Mouse (Mus musculus): ENCODE data around the gene Olfr77. TPM values are rescaled to one million over a fixed set of nuclear protein-coding genes. Genes with fewer than 3 reads are reported as not detected.

Olfr77 gene
- 0.15 and 0.20 TPM in 2 replicates for polyA plus RNA-seq (2016; fragmentation: Nextera tagmentation; extraction: Ambion mirVana)

DNA sequence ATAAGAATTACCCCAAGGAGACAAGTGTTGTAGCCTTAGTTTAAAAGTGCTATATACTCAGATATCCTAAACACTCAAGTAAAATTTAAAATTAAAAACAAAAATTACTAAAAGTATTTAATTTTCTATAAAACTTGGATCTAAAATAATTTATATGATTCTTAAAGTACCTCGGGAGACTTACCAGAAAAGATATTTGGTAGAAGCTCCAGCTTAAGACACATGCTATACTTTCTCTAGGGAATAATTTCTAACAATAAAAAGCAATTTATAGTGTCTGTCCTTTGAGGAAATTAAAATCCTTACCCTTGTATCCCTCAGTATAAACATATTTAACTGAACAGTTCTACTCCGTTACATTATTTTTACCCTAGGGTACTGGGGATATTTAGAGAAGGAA, at the start of gene Olfr77:
Gene Olfr77 (plus strand): TSS at position 301 of the 400 bp plus-strand sequence.
- no peak for DNase-seq (ENCODE audit: low spot score)
- WGBS, result 88% methylated on average over 2 of the region's 2 CpGs

DNA sequence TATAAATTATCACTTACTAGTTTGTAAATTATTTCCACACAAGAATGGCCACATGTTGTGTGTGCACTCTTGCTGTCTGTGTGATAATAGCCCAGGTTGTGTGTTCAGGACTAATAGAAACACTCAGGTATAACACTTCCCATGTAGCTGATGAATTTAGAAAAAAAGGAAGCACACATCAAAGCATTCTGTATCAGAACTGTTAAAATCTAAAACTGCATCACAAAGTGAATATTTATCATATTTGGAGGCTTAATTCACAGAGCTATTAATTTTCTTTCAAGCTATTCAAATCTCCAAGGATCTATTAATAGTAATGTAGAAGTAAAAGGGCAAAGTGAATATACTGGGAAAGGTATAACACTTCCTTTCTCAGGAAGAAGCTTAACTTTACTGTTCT, 28.8 kb upstream of the Olfr77 start, which contains the start of gene Olfr862:
Gene Olfr862 (minus strand): TSS at position 101 of the 400 bp plus-strand sequence.
- Histone ChIP-seq H3K36me3 (replicated peaks) (no peaks in the 10 kb centered on the region), H3K4me3 (no peak within 1 kb of the TSS), H3K9me3 (peaks cover 14% of the 10 kb centered on the region), H3K27me3 (replicated peaks; ENCODE audit: low read depth, poor library complexity, severe bottlenecking) (no peaks in the 10 kb centered on the region), H3K4me1 (no peaks in the 10 kb centered on the region), H3K27ac (replicated peaks) (no peak within 1 kb of the TSS)
- no peak for DNase-seq (ENCODE audit: low spot score)

More for the DNA sequence above, at the start of gene Olfr77:
- Histone ChIP-seq H3K27me3 (replicated peaks; ENCODE audit: low read depth, poor library complexity, severe bottlenecking) (no peaks in the 10 kb centered on the region), H3K4me3 (no peak within 1 kb of the TSS), H3K27ac (replicated peaks) (no peak within 1 kb of the TSS), H3K36me3 (replicated peaks) (no peaks in the 10 kb centered on the region), H3K9me3 (peaks cover 12% of the 10 kb centered on the region), H3K4me1 (no peaks in the 10 kb centered on the region)

DNA sequence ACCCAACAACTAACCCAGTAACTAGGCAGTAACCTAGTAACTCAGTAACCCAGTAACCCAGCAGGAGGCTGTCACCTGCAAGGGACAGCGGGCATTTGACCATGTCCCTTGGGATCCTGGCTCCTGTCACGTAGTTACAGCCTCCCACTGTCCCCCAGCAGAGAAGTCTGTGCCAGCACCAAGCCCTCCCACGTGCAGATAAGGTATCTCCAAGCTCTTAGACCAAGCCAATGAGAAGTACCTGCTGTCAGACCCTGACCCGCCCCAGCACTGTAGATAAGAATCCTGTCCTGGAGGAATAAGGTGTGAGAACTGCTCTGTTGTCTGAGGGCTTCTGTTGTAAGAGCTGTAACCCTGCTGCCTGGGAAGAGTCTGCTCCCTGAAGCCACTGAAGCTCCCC, 5.5 kb upstream of the Olfr77 start:
- H3K9me3 ChIP-seq, result peaks cover 15% of the 10 kb centered on the region
- H3K4me1 ChIP-seq, result no peaks in the 10 kb centered on the region
- no peaks in the 10 kb centered on the region for H3K36me3 ChIP-seq (replicated peaks)
- no peak overlapping the region for H3K27ac ChIP-seq (replicated peaks)
- no peak for DNase-seq (ENCODE audit: low spot score)
- H3K27me3 ChIP-seq (replicated peaks; ENCODE audit: low read depth, poor library complexity, severe bottlenecking), result no peaks in the 10 kb centered on the region
- 56% methylated on average over 4 of the region's 4 CpGs for WGBS
- H3K4me3 ChIP-seq, result no peak overlapping the region

Other genes with a start within 250 kb of the Olfr77 start
- not detected in 2 replicates for gene Olfr857, start 207.4 kb upstream of the Olfr77 start, polyA plus RNA-seq (2016; fragmentation: Nextera tagmentation; extraction: Ambion mirVana)
- not detected in 2 replicates for gene Olfr58, start 136.6 kb upstream of the Olfr77 start, polyA plus RNA-seq (2016; fragmentation: Nextera tagmentation; extraction: Ambion mirVana)
- gene Olfr859, start 112.0 kb upstream of the Olfr77 start, polyA plus RNA-seq (2016; fragmentation: Nextera tagmentation; extraction: Ambion mirVana), result not detected in 2 replicates
- not detected in 2 replicates for gene Olfr860, start 67.1 kb upstream of the Olfr77 start, polyA plus RNA-seq (2016; fragmentation: Nextera tagmentation; extraction: Ambion mirVana)
- not detected in 2 replicates for gene Olfr862, start 28.9 kb upstream of the Olfr77 start, polyA plus RNA-seq (2016; fragmentation: Nextera tagmentation; extraction: Ambion mirVana)
- gene Olfr866, start 111.2 kb downstream of the Olfr77 start, polyA plus RNA-seq (2016; fragmentation: Nextera tagmentation; extraction: Ambion mirVana), result not detected in 2 replicates
- not detected in 2 replicates for gene Olfr867, start 140.7 kb downstream of the Olfr77 start, polyA plus RNA-seq (2016; fragmentation: Nextera tagmentation; extraction: Ambion mirVana)
- gene Olfr868, start 181.8 kb downstream of the Olfr77 start, polyA plus RNA-seq (2016; fragmentation: Nextera tagmentation; extraction: Ambion mirVana), result not detected in 2 replicates
- gene Olfr869, start 212.1 kb downstream of the Olfr77 start, polyA plus RNA-seq (2016; fragmentation: Nextera tagmentation; extraction: Ambion mirVana), result not detected in 2 replicates

Data from embryonic facial prominence, embryonic 10.5 days (tissue).